Mouse (Mus musculus) bone marrow, adult 2 months (tissue): Measurements from ENCODE around the gene Map2k1. TPM values are rescaled to one million over a fixed set of nuclear protein-coding genes. Genes with fewer than 3 reads are reported as not detected.
"Not testable (repeated sequence)": the region's sequence is repeated elsewhere in the genome, so short reads cannot be mapped to it uniquely, and the experiment has no call there.

ENCODE experiments used
- H3K27ac ChIP-seq: fragments of 200-500 bp; 2 replicates; pipeline ENCODE4 v1.5.1; 2012; ENCODE audit warnings: low read depth, mild to moderate bottlenecking, control low read depth, inconsistent platforms, low read length; ENCODE audit not compliant: control insufficient read depth, poor library complexity, insufficient read depth
- H3K4me1 ChIP-seq: fragments of 200-500 bp; 2 replicates; pipeline ENCODE4 v1.6.1; 2011; ENCODE audit warnings: low read length; ENCODE audit not compliant: control insufficient read depth, insufficient read depth
- H3K4me3 ChIP-seq: fragments of 200-500 bp; replicated peaks from 2 replicates; pipeline ENCODE3; 2011; ENCODE audit warnings: mild to moderate bottlenecking, low read depth, low read length, control low read depth; ENCODE audit not compliant: control insufficient read depth
- CTCF ChIP-seq: fragments of 200-500 bp; IDR thresholded peaks from 2 replicates; pipeline ENCODE4 v1.5.1; 2011; ENCODE audit warnings: low read length, control low read depth; ENCODE audit not compliant: control insufficient read depth, insufficient read depth
- WGBS: fragments of 180-500 bp; shearing (Covaris S2); methylation state at CpG from one replicate; pipeline ENCODE4 v1.1.7; 2018; 5-methylcytosine and 5-hydroxymethylcytosine counted together
- polyA plus RNA-seq: library from polyadenylated mRNA; stranded (reverse); fragments of >200 nt; gene quantifications from 2 replicates; pipeline ENCODE4 v1.2.4, GENCODE M21; 2011; ENCODE audit warnings: low replicate concordance; ENCODE audit not compliant: missing spikeins, insufficient read depth, insufficient read length

Map2k1 gene
- polyA plus RNA-seq, 1 experiment, result 22.2 TPM

DNA sequence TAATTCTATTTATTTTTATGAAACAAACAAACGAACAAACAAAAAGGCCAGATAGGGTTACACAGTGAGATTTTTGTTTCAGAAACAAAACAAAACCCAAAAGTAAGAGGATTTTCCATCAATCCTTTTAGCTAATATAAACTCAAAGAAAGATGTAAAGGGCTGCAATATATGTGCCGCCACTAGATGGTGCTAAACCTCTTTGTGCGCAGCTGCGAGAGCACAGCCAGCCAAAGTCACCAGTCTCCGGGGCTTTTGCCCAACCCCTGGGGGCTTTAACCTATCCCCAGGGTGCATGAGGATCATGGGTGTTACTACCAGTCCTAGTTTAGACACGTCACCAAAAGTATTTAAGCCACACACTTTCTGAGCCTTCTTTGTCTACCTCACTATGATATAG, 114.5 kb downstream of the Map2k1 start:
- H3K27ac ChIP-seq, H3K4me3 ChIP-seq, H3K4me1 ChIP-seq: not testable (repeated sequence)
- peak; percentile 60 for TF ChIP-seq CTCF
- WGBS, result 3% methylated on average over 6 of the region's 6 CpGs

Other genes with a start within 250 kb of the Map2k1 start
- gene Smad6, start 231.6 kb downstream of the Map2k1 start, polyA plus RNA-seq, result 0.97 and 1.3 TPM in 2 replicates
- not detected in 2 replicates for gene Lctl, start 136.5 kb downstream of the Map2k1 start, polyA plus RNA-seq
- 26.9 and 29.9 TPM in 2 replicates for gene Zwilch, start 80.5 kb downstream of the Map2k1 start, polyA plus RNA-seq
- gene Rpl4, start 80.3 kb downstream of the Map2k1 start, polyA plus RNA-seq, result 628 and 1,066 TPM in 2 replicates
- gene Snapc5, start 74.4 kb downstream of the Map2k1 start, polyA plus RNA-seq, result 13.0 and 30.2 TPM in 2 replicates
- not detected in 2 replicates for gene Uchl4, start 18.4 kb downstream of the Map2k1 start, polyA plus RNA-seq
- 82.0 and 115 TPM in 2 replicates for gene Tipin, start 27.9 kb upstream of the Map2k1 start, polyA plus RNA-seq
- gene Dis3l, start 87.7 kb upstream of the Map2k1 start, polyA plus RNA-seq, result 7.2 and 16.9 TPM in 2 replicates
- gene Megf11, start 132.0 kb upstream of the Map2k1 start, polyA plus RNA-seq, result not detected in 2 replicates